Mouse (Mus musculus) embryo, embryonic 10.5 days (tissue): ENCODE measurements at regions not wholly inside any gene's neighbourhood (a gene's known extent, or its start where the extent isn't known, plus 50 kb on each side); places are given as distances from the start of the nearest gene placed in this dataset.

Experiments used
- DNase-seq: peaks from one replicate; pipeline ENCODE4 v3.0.0-alpha.2; 2015; ENCODE audit warnings: low spot score

DNA sequence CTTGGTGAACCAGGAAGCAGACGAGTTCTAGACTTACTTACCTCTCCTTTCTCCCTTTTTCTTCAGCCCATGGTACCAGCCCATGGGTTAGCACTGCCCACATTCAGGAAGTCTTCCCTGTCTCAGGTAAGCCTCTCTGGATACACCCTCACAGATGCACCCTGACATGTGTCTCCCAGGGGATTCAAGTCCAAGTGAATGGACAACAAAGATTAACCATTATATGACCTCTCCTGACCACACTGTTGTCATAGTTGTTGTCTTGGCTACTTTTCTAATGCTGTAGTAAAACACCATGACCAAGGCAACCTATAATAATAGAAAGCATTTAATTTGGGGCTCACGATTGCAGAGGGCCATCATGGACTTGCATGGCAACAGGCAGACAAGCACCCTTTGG, 98.8 kb upstream of the Vash1 start:
- DNase-seq = no peak

DNA sequence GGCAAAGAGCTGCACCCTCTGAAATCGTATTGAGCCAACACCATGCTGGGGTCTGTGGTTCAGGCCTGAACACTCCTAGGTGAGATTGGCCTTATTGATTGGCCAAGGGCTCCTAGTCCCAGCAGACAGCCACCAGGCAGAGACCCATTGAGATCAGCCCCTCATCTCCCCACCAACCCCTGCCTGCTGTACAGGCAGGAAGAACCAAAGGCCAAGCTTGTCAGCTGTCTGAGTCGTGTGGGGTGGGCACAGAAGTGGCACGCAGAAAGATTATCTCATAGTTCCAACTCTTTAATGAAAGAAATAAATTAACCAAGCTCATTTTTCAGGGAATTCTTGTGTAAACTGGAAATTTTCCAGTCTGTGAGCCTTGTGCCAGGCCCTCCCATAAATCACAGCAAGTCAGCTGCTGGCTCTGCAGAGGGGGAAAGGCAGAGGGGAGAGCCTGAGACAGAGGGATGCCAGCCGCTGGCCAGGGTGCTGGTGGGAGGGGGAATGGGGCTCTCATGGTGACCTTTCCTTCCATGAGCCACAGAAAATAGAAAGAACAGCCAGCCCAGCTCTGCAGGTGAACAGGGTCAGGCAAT, 98.3 kb upstream of the Vash1 start:
- no peak for DNase-seq

DNA sequence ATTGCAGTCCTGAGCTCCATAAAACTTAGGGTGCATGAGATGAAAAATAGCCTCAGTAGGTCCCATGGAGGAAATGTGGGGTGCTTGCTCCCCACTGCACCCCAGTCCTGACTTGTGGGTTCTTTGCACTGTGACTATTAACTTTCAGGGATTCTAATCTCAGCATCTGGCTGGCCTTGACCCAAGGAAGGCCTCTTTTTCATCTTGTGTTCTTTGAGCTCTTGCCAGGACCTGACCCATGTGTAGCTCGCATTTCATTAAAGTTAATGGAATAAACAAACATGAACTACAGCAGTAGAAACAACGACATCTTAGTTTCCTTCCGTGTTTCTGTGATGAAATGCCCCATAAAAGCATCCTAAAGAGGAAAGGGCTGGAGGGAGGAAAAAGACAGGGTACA, 96.4 kb upstream of the Vash1 start:
- no peak for DNase-seq

DNA sequence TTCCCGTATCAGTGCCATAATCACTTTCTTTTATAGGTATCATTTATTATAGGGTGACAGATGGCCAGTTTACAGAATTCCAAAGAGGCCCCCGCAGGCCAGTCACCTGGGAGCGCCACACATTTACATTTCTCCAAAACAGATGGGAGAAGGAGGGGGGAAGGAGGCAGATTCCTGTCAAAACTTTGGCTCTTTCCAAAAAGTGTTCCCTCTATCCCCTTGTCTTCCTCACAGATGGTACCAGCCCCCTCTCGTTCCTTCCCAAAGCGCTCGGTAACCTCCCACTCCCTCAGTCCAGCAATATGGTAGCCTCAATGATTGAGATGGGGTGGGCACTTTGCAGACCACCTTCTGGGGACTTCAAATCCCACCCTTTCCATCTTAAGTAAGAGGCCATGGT, 90.5 kb upstream of the Vash1 start:
- no peak for DNase-seq

DNA sequence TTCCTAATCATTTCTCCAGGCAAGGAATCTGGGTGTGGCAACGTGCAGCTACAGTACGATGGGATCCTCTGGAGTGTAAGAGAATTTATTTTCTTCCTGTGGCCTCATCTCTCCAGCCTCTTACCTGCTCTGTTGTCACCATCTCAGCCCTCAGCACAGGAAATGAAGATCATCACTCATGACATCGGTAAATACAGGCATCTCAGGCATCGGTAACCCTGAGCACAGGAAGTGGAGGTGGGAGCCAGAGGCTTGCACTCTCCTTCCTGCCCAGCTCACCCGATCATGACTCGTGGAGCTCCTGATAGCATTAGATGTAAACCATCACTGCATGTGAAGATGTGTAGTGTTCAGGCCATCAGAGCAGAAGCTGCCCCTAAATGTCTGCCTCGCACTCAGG, 86.0 kb upstream of the Vash1 start:
- DNase-seq = no peak

DNA sequence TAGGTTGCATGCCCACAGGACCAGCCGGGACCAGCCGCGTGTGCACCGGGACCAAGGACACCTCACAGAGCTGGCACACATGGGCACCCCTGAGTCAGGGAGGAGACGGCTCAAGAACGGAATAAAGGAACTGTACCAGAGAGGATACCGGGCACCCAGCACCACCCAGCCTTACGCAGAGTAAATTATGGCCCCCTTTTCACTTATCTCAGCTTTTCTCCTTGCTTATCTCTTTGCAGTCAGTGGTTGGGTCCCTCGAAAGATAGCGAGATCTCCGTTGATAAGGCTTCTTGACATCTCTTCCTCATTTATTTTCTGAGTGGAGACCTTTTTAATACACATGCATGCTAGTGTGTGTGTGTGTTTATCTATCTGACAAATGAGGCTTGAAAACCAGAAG, 83.9 kb upstream of the Vash1 start:
- DNase-seq = no peak

DNA sequence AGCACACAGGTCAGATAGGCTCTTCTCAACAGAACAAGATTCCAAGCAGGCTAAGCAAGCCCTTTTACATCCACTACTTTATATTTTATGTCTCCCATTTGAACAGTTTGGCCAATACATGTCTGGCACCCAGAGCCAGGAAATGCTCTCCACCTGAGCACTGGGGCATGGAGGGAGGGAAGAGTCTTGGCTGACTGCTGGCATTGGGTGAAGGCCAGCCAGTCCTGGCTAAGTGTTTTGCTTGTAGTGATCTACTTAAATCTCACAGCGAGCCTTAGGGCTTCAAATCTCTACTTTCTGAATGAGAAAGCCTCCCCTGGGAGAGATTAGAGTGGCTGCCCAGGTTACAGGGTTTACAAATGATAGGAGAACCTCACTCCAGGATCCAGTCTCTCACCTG, 78.5 kb upstream of the Vash1 start:
- no peak for DNase-seq

DNA sequence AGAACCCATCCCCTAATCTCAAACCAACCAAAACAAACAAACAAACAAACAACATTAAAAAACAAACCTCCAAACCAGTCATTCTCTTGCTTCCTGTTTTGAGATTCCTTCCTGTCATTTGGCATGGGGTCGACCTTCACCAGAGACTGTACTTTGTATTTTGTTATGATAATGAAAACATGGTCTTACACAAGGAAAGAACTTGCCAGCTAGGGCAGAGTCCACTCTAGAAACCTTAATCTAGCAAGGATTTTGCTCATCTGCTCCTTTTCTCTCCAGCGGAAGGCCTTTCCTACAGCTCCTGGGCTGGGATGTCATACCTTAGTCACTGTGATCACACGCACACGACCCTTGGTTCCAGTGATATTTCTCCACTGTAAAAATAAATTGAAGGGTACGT, 75.0 kb upstream of the Vash1 start:
- no peak for DNase-seq

DNA sequence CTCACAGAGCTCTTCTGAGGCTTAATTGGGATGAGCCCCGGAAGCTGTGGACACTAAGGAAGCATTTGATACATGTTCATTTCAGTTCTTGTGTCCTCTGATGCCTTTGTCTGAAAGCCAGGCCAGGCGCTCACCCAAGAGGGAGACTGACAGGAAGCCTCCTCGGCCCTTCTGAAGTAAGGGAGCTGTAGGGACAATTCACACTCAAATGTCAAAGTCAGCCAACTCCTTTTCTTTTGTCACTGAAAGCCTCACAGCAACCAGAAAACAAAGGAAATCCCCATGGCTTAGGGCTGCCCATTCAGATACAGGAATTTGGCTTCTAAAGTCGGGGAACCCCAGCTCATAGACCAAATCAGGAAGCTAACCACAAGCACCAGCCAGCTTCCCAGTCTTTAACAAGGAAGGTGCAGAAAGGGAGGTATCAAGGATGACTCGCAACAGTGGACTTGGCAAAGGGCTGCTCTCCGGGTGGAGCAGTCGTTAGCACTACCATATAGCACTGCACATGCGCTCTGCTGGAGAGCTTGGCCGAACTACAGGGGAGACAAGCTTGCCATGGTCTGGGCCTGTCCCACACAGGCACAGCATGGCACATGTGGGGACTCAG, 66.0 kb upstream of the Vash1 start:
- DNase-seq = no peak

DNA sequence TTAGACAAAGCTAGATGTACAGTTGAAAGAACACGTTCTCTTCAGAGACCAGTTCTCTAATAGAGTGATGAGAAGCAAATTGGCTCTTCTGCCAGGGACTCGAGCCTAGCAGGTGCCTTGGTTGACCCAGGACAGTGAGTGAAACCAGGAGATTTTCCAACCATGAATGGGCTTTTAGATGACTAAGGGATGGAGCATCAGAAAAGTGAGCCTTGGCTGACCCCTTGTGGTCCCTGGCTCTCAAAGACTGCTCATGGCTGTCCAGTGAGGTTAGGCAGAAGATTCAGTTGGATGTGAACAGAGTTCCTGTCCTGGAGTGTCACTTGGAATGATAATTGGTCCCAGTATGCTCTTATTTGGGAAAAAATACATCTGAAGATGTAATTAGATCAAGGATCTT, 64.3 kb upstream of the Vash1 start:
- peak; percentile 73 for DNase-seq

DNA sequence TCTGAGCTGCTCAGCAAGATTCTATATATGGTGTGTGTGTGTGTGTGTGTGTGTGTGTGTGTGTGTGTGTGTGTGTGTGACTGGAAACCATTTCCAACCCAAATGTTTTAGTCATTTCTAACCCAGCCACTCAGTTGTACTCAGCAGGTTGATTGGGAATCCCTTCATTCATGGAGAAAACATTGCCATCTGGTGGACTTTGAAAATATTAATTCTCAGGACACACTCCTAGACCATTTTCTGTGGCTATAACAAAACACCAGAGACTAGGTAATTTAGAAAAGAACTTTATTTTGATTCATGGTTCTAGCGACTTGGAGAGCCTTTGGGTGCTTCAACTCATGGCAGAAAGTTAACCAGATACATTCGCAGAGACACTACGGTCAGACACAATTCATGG, 62.2 kb upstream of the Vash1 start:
- no peak for DNase-seq

DNA sequence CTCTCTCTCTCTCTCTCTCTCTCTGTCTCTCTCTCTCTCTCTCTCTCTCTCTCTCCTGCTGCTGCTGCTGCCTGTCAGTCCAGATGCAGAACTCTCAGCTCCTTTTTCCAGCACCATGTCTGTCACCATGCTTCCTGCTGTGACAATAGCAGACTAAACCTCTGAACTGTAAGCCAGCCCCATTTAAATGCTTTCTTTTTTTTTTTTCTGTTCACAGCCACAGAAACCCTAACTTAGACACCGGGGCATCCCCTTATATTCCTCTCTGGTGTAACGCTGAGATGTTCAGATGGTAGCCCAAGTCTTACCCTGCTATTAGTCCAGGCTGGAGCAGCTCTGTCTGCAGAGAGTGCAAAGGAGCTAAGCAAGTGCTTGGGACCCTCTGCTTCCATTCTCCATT, 54.3 kb upstream of the Vash1 start:
- DNase-seq = no peak

DNA sequence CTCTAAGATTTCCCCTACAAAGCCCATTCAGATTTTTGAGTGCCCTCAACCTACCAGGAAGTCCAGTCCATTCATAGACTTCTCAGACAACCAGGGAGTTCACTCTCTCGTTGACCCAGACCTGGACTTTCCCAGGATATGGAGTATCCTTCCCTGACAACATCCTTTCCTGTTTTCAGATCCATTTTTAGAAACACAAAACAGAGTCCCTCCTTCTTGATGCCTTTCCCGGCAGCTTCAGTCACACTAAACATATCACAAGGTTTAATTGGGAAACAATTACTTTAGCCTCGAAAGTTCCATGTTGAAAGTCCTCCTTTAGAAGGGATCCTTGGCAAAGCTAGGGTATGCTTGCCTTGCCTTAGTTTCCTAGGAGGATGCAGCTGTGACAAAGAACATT, 51.8 kb upstream of the Vash1 start:
- no peak for DNase-seq

DNA sequence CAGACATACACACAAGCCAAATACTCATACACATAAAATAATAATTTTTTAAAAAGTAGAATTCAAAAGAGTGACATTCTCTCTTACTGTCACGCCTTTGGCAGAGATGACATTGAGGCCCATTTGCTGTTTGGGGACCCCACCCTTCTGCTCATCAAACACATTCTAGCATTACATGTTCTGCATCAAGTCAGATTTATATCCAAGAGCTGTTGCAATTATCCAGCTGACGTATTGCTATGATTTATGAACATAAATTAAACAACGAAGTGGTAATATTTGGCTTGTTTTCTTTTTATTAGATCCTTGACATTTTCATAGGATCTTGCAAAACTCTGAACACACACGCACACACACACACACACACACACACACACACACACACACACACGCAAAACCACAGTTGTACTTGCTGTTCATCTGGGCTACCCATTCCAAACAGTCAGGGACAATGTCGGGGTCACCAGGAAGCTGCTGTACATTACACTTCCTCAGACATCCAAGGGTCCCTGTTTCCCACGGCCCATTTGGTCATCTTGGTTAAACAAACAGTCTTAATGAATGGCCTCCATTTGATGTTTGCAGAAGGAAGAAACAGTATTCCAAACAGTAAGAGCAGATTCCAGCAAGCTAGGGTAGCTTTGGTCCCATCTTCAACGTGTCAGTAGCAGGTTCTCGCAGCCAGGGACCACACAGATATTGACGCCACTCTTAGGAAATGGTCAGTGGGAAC, 50.3 kb upstream of the Vash1 start:
- DNase-seq = no peak
